Mouse (Mus musculus): ENCODE measurements around the gene Tnip3.

DNA sequence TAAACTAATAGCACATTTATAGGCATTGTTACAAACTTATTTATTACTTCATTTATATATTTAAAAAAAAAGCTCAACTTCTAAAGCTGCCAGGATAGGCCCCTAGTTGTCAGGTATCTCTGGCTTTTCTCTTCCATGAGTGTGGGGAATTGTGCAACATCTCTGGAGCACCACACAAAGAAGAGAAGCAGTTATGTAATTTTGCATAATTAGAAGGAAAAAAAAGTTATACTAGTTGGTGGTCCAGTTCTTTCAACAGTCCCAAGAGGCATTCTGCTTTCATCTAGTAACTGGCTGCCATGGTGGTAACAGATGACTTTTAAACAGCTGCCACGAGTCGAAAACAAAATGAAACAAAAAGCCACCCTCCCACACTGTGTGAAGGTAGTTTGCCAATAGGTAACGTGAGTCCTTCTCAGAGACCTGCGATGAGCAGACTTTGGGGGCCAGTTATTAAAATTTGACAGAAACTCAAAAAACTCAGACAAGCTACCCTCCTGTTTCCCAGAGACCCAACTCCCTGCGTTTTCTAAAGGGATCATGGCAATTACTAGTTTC, 12.3 kb downstream of the Tnip3 start:
- TF ChIP-seq CTCF (conservative IDR thresholded peaks at IDR 0.05; ENCODE audit: low read length) (no peak), NANOG (IDR thresholded peaks at IDR 0.05; ENCODE audit: borderline replicate concordance, low read length) (no peak)
